Mouse (Mus musculus): ENCODE measurements around the gene Usp5.

GRCm38 (mm10) chr6:124779984-124780416 lies 49.3 kb downstream of the Usp5 start:
- TF ChIP-seq CTCF (IDR thresholded peaks at IDR 0.05; ENCODE audit: low read depth, low read length) (no peak), POLR2A (IDR thresholded peaks at IDR 0.05; ENCODE audit: borderline replicate concordance, low read depth, low read length) (no peak)
